Mouse (Mus musculus): ENCODE data around the gene Mast4.

GRCm38 (mm10) chr13:103059995-103060652 lies 274.2 kb downstream of the Mast4 start:
- TF ChIP-seq CTCF (IDR thresholded peaks at IDR 0.05; ENCODE audit: control insufficient read depth, insufficient read depth, insufficient read length): no peak
- TF ChIP-seq MYOG (IDR thresholded peaks at IDR 0.05; ENCODE audit: control insufficient read depth, extremely low read depth, insufficient read length): no peak

Measured in C2C12 (cell line).